Mouse (Mus musculus) limb, embryonic 14.5 days (tissue): ENCODE results near the gene Notch4. TPM values are rescaled to one million over a fixed set of nuclear protein-coding genes. Genes with fewer than 3 reads are reported as not detected.
A peak's percentile ranks its signal among the peaks of the same experiment; 100 is the strongest.

Experiments used
- ATAC-seq: fragments of 200-750 bp; cut with Nextera tagmentation; 2 replicates; pipeline ENCODE4 v1.8.0; 2017; ENCODE audit warnings: low read depth, moderate number of reproducible peaks, moderate TSS enrichment; ENCODE audit not compliant: low FRiP score
- DNase-seq: peaks from one replicate; pipeline ENCODE4 v3.0.0-alpha.2; 2015; ENCODE audit warnings: low spot score
- H3K27ac ChIP-seq: fragments of 300-500 bp; sonication (generic); replicated peaks from 2 replicates; pipeline ENCODE4 v1.5.1; 2014; ENCODE audit warnings: low read depth, mild to moderate bottlenecking, low read length, moderate library complexity, mixed read lengths
- H3K27me3 ChIP-seq: fragments of 300-500 bp; sonication (generic); 2 replicates; pipeline ENCODE4 v1.6.1; 2014; ENCODE audit warnings: low read length, mixed read lengths; ENCODE audit not compliant: control insufficient read depth, insufficient read depth
- H3K36me3 ChIP-seq: fragments of 300-500 bp; sonication (generic); 2 replicates; pipeline ENCODE4 v1.6.1; 2014; ENCODE audit warnings: mild to moderate bottlenecking, low read length, moderate library complexity, mixed read lengths; ENCODE audit not compliant: control insufficient read depth, insufficient read depth
- H3K4me1 ChIP-seq: fragments of 300-500 bp; sonication (generic); 2 replicates; pipeline ENCODE4 v1.6.1; 2014; ENCODE audit warnings: antibody characterized with exemption, low read length, mixed read lengths; ENCODE audit not compliant: control insufficient read depth, insufficient read depth
- H3K4me2 ChIP-seq: fragments of 300-500 bp; sonication (generic); replicated peaks from 2 replicates; pipeline ENCODE4 v1.6.1; 2014; ENCODE audit warnings: low read depth, mild to moderate bottlenecking, low read length, moderate library complexity; ENCODE audit not compliant: severe bottlenecking
- H3K4me3 ChIP-seq: fragments of 300-500 bp; sonication (generic); replicated peaks from 2 replicates; pipeline ENCODE4 v1.5.1; 2014; ENCODE audit warnings: low read length
- H3K9ac ChIP-seq: fragments of 300-500 bp; sonication (generic); 2 replicates; pipeline ENCODE4 v1.6.1; 2014; ENCODE audit warnings: mild to moderate bottlenecking, low read depth, low read length, moderate library complexity; ENCODE audit not compliant: severe bottlenecking
- H3K9me3 ChIP-seq: fragments of 300-500 bp; sonication (generic); 2 replicates; pipeline ENCODE4 v1.6.1; 2016; ENCODE audit warnings: low read length; ENCODE audit not compliant: control insufficient read depth
- POLR2A ChIP-seq: fragments of 200-500 bp; IDR thresholded peaks from 2 replicates; pipeline ENCODE4 v1.8.0; 2012; ENCODE audit warnings: inconsistent platforms, mild to moderate bottlenecking, moderate library complexity, borderline replicate concordance; ENCODE audit not compliant: insufficient read depth, insufficient read length; ENCODE audit errors: extremely low read depth
- WGBS: fragments of 180-500 bp; shearing (Covaris S2); extraction: QIAGEN DNeasy Blood & Tissue Kit; methylation state at CpG from one replicate; pipeline ENCODE4 v1.1.7; 2014; 5-methylcytosine and 5-hydroxymethylcytosine counted together
- polyA plus RNA-seq, 2 experiments: library from polyadenylated mRNA; depleted of rRNA in 1 of 2; stranded (reverse) in 1 of 2; unstranded in 1 of 2; fragments of >200 nt; fragmentation: Nextera tagmentation in 1 of 2; extraction: Ambion mirVana in 1 of 2; gene quantifications; 2 replicates each; pipeline versions ENCODE4 v1.2.1 to v1.2.3; 2012 to 2014

Gene Notch4
- polyA plus RNA-seq, 2 experiments: 4.3 to 9.6 TPM

GRCm38 (mm10) chr17:34626773-34627092, 62.7 kb downstream of the Notch4 start:
- Histone ChIP-seq H3K9ac (peak overlapping the region; percentile 73), H3K4me2 (peak overlapping the region; percentile 78), H3K36me3 (peaks cover 33% of the 10 kb centered on the region), H3K9me3 (no peaks in the 10 kb centered on the region), H3K27me3 (peaks cover 24% of the 10 kb centered on the region), H3K27ac (peak overlapping the region; percentile 92), H3K4me1 (peaks cover 26% of the 10 kb centered on the region), H3K4me3 (peak overlapping the region; percentile 81)
- 0% methylated on average over 18 of the region's 18 CpGs for WGBS
- ATAC-seq: peak; percentile 19; the same call in 1 of the 2 replicates
- DNase-seq: peak; percentile 59
- no peak for TF ChIP-seq POLR2A

DNA sequence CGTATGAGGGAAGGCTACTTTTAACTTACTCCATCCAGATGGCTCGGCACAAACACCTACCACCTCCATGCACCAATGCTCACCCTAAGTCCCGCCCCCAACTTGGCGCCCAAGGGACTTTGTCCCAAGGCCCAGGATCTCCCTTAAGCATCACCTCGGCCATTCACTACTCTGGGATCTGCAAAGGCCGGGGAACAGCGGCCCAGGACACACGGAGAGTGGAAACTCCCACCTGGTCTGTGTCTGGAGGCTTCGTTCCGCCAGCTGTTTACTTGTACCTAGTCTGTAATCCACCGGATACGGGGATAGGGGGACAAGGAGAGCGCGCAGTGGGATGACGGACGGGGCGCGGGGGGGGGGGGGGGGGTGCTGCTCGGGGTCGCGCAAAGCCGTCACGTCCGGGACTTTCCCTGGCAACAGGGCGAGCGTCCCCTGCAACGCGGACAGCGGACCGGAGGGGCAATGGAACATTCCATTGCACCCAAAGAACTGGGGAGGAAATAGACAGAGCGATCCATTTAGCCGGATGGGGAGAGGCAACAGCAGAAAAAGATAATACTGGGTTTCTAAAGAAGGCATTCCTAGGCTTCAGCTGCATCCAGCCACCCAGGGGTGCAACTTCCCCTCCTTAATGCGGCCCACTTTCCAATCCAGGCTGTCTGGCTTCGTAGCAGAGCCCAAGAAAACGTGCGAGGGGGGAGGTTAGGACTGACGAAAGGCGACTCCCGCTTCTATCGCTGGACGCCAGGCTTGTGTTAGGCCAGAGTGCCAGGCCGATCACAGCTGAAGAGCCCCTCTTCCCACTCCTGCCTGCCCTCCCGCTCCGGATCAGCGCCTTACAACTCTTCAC, 63.2 kb downstream of the Notch4 start:
- Histone ChIP-seq H3K27me3 (peaks cover 30% of the 10 kb centered on the region), H3K9ac (peak overlapping the region; percentile 73), H3K9me3 (no peaks in the 10 kb centered on the region), H3K27ac (peak overlapping the region; percentile 92), H3K4me1 (peaks cover 30% of the 10 kb centered on the region), H3K36me3 (peaks cover 27% of the 10 kb centered on the region), H3K4me2 (peak overlapping the region; percentile 78), H3K4me3 (peak overlapping the region; percentile 81)
- WGBS: 3% methylated on average over 41 of the region's 45 CpGs
- DNase-seq: peak; percentile 94
- 0 out of 2 replicates have a peak, but pooled peaks have one; percentile 9 for TF ChIP-seq POLR2A
- peak; percentile 86 for ATAC-seq

DNA sequence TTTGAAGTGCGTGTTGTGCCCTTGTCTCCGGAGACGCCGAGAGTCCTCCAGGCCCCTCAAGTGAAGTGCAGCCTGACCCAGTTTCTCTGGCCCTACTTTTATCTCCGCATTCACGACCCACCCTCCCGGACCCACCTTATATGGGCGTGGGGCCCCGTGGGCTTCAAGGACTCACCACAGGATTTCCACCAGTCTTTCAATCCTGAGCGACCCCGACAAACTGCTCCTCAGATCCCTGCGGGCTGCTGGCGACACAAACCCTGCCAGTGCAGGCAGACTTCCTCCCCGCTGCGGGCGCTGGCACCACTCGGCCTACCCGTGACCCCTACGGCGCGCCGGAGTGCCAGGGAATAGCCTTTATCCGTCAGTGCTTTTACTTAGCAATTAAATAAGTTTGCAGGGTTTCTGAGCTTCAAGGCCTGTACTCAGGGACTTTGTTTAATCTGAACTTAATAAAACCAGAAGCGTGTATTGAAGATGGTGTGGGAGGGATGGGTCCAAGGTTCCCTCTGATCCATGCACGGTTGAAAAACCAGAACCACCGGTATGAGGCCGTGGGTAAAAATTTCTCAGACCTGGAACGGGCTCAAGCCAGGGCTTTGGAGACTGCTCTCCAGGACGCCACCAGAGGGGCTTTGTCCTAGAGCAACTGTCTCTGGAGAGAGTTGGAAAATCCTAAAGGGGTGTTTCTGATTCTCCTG, 64.0 kb downstream of the Notch4 start, which contains the start of gene Ppt2:
TSS of gene Ppt2 (minus strand) at position 568 of the 701 bp plus-strand sequence.
- 6% methylated on average over 29 of the region's 29 CpGs for WGBS
- Histone ChIP-seq H3K4me3 (peak within 1 kb of the TSS; percentile 81), H3K4me1 (peaks cover 30% of the 10 kb centered on the region)

GRCm38 (mm10) chr17:34628644-34628967, 64.5 kb downstream of the Notch4 start:
- Histone ChIP-seq H3K27me3 (peaks cover 36% of the 10 kb centered on the region), H3K9ac (0 out of 2 replicates have a peak overlapping the region, but pooled peaks have one; percentile 28), H3K4me1 (peaks cover 30% of the 10 kb centered on the region), H3K4me3 (peak overlapping the region; percentile 81), H3K27ac (peak overlapping the region; percentile 92), H3K4me2 (peak overlapping the region; percentile 78), H3K9me3 (no peaks in the 10 kb centered on the region), H3K36me3 (peaks cover 15% of the 10 kb centered on the region)
- no peak for TF ChIP-seq POLR2A
- DNase-seq (no peak), ATAC-seq (no peak)
- WGBS: 46% methylated on average over 5 of the region's 5 CpGs

More for the DNA sequence above, 64.0 kb downstream of the Notch4 start, which contains the start of gene Ppt2:
- Histone ChIP-seq H3K9me3 (no peaks in the 10 kb centered on the region), H3K27ac (peak within 1 kb of the TSS; percentile 92), H3K4me2 (peak within 1 kb of the TSS; percentile 78), H3K9ac (peak within 1 kb of the TSS; percentile 73), H3K27me3 (peaks cover 36% of the 10 kb centered on the region), H3K36me3 (peaks cover 19% of the 10 kb centered on the region)
- DNase-seq: no peak
- TF ChIP-seq POLR2A: no peak
- 0 out of 2 replicates have a peak, but pooled peaks have one; percentile 8 for ATAC-seq

GRCm38 (mm10) chr17:34629221-34629751, 65.2 kb downstream of the Notch4 start, which contains the start of gene Prrt1:
Prrt1 (plus strand) TSS chr17:34629533.
- ATAC-seq (no peak), DNase-seq (peak; percentile 54)
- peaks cover 30% of the 10 kb centered on the region for H3K4me1 ChIP-seq
- peak within 1 kb of the TSS; percentile 92 for H3K27ac ChIP-seq
- H3K27me3 ChIP-seq: peaks cover 36% of the 10 kb centered on the region
- H3K4me2 ChIP-seq: peak within 1 kb of the TSS; percentile 78
- no peaks in the 10 kb centered on the region for H3K9me3 ChIP-seq
- no peak for TF ChIP-seq POLR2A
- peaks cover 9% of the 10 kb centered on the region for H3K36me3 ChIP-seq
- peak within 1 kb of the TSS; percentile 81 for H3K4me3 ChIP-seq
- 1% methylated on average over 16 of the region's 16 CpGs for WGBS
- 0 out of 2 replicates have a peak within 1 kb of the TSS, but pooled peaks have one; percentile 28 for H3K9ac ChIP-seq
